Mouse (Mus musculus) liver, postnatal 0 days (tissue): ENCODE results near the gene Lipe. TPM values are rescaled to one million over a fixed set of nuclear protein-coding genes. Genes with fewer than 3 reads are reported as not detected.

Experiments
- ATAC-seq: fragments of 200-750 bp; cut with Nextera tagmentation; 2 replicates; pipeline ENCODE4 v1.8.0; 2017; ENCODE audit warnings: mild to moderate bottlenecking, moderate library complexity
- DNase-seq: peaks from one replicate; pipeline ENCODE4 v3.0.0-alpha.2; 2016
- H3K27ac ChIP-seq: fragments of 300-500 bp; sonication (generic); 2 replicates; pipeline ENCODE4 v1.5.1; 2014; ENCODE audit warnings: antibody characterized with exemption, moderate library complexity, mild to moderate bottlenecking, low read depth
- H3K27me3 ChIP-seq: fragments of 300-500 bp; sonication (generic); 2 replicates; pipeline ENCODE4 v1.6.1; 2014; ENCODE audit warnings: low read length, control low read depth, mixed read lengths; ENCODE audit not compliant: insufficient read depth
- H3K36me3 ChIP-seq: fragments of 300-500 bp; sonication (generic); replicated peaks from 2 replicates; pipeline ENCODE4 v1.6.1; 2014; ENCODE audit warnings: mild to moderate bottlenecking, control low read depth, low read length, moderate library complexity, mixed read lengths; ENCODE audit not compliant: insufficient read depth
- H3K4me1 ChIP-seq: fragments of 300-500 bp; sonication (generic); 2 replicates; pipeline ENCODE4 v1.6.1; 2014; ENCODE audit warnings: antibody characterized with exemption, mild to moderate bottlenecking, control low read depth; ENCODE audit not compliant: insufficient read depth
- H3K4me2 ChIP-seq: fragments of 300-500 bp; sonication (generic); 2 replicates; pipeline ENCODE4 v1.6.1; 2014; ENCODE audit warnings: low read depth, mild to moderate bottlenecking, low read length, moderate library complexity, mixed read lengths
- H3K4me3 ChIP-seq: fragments of 300-500 bp; sonication (generic); 2 replicates; pipeline ENCODE4 v1.5.1; 2014; ENCODE audit warnings: low read depth, low read length
- H3K9ac ChIP-seq: fragments of 300-500 bp; sonication (generic); replicated peaks from 2 replicates; pipeline ENCODE4 v1.6.1; 2014; ENCODE audit warnings: mild to moderate bottlenecking, moderate library complexity
- H3K9me3 ChIP-seq: fragments of 300-500 bp; sonication (generic); 2 replicates; pipeline ENCODE4 v1.6.1; 2016; ENCODE audit warnings: mild to moderate bottlenecking, control low read depth, low read length, mixed read lengths
- CTCF ChIP-seq: sonication (generic); IDR thresholded peaks from 2 replicates; pipeline ENCODE4 v1.5.1; 2016; ENCODE audit warnings: antibody characterized with exemption, low read depth
- EP300 ChIP-seq: IDR thresholded peaks from 2 replicates; pipeline ENCODE4 v1.6.1; 2016; ENCODE audit warnings: antibody characterized with exemption, low read depth, mild to moderate bottlenecking
- WGBS: fragments of 180-500 bp; shearing (Covaris S2); extraction: QIAGEN DNeasy Blood & Tissue Kit; methylation state at CpG from one replicate; pipeline ENCODE4 v1.1.7; 2014; ENCODE audit not compliant: insufficient replicate concordance; 5-methylcytosine and 5-hydroxymethylcytosine counted together
- polyA plus RNA-seq: library from polyadenylated mRNA; unstranded; fragments of >200 nt; fragmentation: Nextera tagmentation; extraction: Ambion mirVana; gene quantifications from 2 replicates; pipeline ENCODE4 v1.2.1, GENCODE M21; 2015

Lipe gene
- polyA plus RNA-seq, 1 experiment from 2014 or later: 5.5 TPM

DNA sequence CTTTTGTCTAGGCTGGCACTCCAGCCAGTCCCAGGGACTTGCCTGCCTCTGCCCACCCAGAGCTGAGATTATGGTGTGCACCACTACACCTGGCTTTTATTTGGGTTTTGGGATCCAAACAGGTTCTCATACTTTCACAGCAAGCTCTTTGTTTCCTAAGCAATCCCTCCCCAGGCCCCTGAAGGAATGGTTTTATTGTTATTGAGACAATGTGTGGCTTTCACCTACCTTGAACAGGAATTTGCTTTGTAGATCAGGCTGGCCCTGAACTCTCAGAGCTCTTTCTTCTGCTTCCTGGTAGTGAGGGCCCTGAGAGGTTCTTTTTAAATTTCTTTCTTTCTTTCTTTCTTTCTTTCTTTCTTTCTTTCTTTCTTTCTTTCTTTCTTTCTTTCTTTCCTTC is 16.0 kb downstream of the Lipe start:
- DNase-seq (no peak), ATAC-seq (no peak)
- no peak for TF ChIP-seq CTCF
- no peak for TF ChIP-seq EP300
- Histone ChIP-seq H3K4me3 (no peak overlapping the region), H3K36me3 (peaks cover 48% of the 10 kb centered on the region), H3K27me3 (no peaks in the 10 kb centered on the region), H3K27ac (no peak overlapping the region), H3K4me1 (peaks cover 40% of the 10 kb centered on the region), H3K4me2 (no peak overlapping the region), H3K9me3 (no peaks in the 10 kb centered on the region), H3K9ac (no peak overlapping the region)

- no peaks in the 10 kb centered on the region for H3K27me3 ChIP-seq
- 73% methylated on average over 3 of the region's 3 CpGs for WGBS
- H3K9ac ChIP-seq: no peak overlapping the region
- H3K9me3 ChIP-seq: no peaks in the 10 kb centered on the region
- DNase-seq (no peak), ATAC-seq (no peak)
- no peak overlapping the region for H3K4me3 ChIP-seq
- H3K4me2 ChIP-seq: no peak overlapping the region
- TF ChIP-seq CTCF (no peak), EP300 (no peak)
- peaks cover 33% of the 10 kb centered on the region for H3K4me1 ChIP-seq
- H3K27ac ChIP-seq: no peak overlapping the region
- peaks cover 45% of the 10 kb centered on the region for H3K36me3 ChIP-seq
Observed at GRCm38 (mm10) chr7:25381284-25381680, 17.2 kb downstream of the Lipe start.

- 56% methylated on average over 18 of the region's 18 CpGs for WGBS
- ATAC-seq (peak; percentile 30), DNase-seq (no peak)
- Histone ChIP-seq H3K4me3 (no peak overlapping the region), H3K36me3 (peaks cover 45% of the 10 kb centered on the region), H3K9me3 (no peaks in the 10 kb centered on the region), H3K4me2 (peak overlapping the region; percentile 71), H3K9ac (no peak overlapping the region), H3K27ac (no peak overlapping the region), H3K27me3 (no peaks in the 10 kb centered on the region), H3K4me1 (peaks cover 26% of the 10 kb centered on the region)
- 0 out of 2 replicates have a peak, but pooled peaks have one; percentile 6 for TF ChIP-seq CTCF
- no peak for TF ChIP-seq EP300
Observed at GRCm38 (mm10) chr7:25380392-25381283, 17.9 kb downstream of the Lipe start.

DNA sequence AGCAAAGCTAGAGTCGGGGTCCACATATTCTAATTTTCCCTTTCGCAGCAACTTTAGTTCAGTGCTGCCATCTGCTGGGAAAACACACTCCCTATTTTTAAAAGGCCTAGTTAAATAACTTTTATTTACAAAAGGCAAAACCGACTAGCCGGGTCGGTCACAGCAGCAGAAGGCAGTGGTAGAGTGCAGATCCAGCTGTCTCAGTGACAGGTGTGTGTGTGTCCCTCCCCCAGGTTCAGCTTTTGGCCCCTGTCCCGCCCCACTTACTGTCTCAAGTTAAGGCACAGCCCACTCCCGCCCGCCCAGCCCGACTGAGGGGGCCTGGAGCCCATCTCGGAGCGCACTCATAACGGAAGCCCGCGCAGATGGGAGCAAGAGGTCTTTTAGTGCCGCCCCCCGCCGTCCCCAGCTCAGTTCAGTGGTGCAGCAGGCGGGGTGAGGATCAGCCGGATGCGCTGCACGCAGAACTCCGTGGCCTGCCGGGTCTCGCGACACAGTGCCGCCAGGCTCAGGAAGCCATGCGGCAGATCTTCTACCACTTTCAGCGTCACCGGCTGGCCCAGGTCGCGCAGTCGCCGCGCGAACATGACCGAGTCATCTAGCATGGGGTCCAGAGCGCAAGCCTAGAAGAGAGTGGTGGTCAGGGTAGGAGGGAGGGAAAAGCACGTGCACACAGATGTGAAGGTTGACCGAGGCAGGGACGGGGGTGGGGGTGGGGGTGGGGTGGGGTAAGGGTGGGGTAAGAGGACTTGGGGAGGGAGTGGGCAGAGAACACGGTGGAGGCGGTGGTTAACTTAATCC is 18.8 kb downstream of the Lipe start:
- peak overlapping the region; percentile 56 for H3K27ac ChIP-seq
- H3K4me1 ChIP-seq: peaks cover 17% of the 10 kb centered on the region
- ATAC-seq: peak; percentile 67
- peak; percentile 65 for TF ChIP-seq CTCF
- TF ChIP-seq EP300: no peak
- peak overlapping the region; percentile 31 for H3K4me3 ChIP-seq
- DNase-seq: peak; percentile 64
- H3K4me2 ChIP-seq: peak overlapping the region; percentile 71
- H3K9ac ChIP-seq: peak overlapping the region; percentile 54
- 3% methylated on average over 41 of the region's 42 CpGs for WGBS
- peaks cover 38% of the 10 kb centered on the region for H3K36me3 ChIP-seq
- H3K9me3 ChIP-seq: no peaks in the 10 kb centered on the region
- no peaks in the 10 kb centered on the region for H3K27me3 ChIP-seq

DNA sequence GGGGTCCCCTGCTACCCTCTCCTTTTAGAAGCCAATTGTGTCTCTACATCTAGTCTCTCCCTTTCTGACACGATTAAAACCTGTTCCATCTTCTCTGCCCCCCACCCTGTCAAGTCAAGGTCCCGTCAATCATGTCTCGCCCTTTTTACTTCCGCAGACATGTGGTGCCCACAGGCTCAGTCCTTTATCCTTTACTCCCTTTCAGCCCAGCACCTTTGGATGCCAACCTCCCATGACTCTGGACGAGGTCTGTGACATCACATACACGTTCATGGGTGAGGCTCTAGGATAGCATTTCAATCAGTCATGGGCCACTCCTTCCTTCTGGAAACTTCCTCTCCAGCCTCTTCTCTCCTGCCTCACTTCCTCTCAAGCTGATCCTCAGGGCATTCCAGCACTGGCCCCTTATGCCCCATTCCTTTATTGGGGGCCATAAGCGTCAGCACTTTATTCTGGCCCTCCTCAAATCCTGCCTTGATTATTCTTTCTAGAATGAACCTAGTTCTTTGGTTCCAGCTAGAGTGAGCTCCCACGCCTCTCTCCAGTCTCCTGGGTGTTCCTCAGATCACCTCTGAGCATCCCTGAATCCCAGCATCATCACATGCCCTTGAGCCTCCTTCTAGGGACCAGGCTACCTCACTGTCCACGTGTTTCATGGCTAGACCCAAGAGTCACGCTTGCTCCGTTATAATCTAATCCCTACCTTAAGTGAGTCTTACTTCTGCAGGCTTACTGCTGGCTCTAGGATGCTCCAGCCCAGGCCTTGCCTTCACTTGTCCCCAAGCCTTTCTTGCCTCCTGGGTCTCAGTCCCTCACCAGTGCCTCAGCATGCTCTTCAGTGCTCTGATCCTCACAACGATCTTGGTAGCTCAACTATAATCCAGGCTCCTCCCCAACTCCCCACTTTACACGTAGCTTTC is 20.1 kb downstream of the Lipe start:
- WGBS: 75% methylated on average over 13 of the region's 13 CpGs
- DNase-seq: no peak
- no peak overlapping the region for H3K4me2 ChIP-seq

More for the DNA sequence above, 20.1 kb downstream of the Lipe start:
- no peaks in the 10 kb centered on the region for H3K27me3 ChIP-seq
- H3K9ac ChIP-seq: no peak overlapping the region
- no peak for ATAC-seq
- H3K4me1 ChIP-seq: peaks cover 15% of the 10 kb centered on the region
- H3K9me3 ChIP-seq: no peaks in the 10 kb centered on the region
- H3K27ac ChIP-seq: no peak overlapping the region
- H3K4me3 ChIP-seq: no peak overlapping the region
- H3K36me3 ChIP-seq: peaks cover 25% of the 10 kb centered on the region
- TF ChIP-seq EP300 (no peak), CTCF (no peak)
